Mouse (Mus musculus) erythroblast, embryonic 14.5 days (primary cell): Measurements from ENCODE around the gene Hoxd10.

Source experiments
- GATA1 ChIP-seq: IDR thresholded peaks from 2 replicates; pipeline ENCODE4 v1.6.1; 2012; ENCODE audit warnings: low read length, inconsistent platforms, mixed read lengths
- TAL1 ChIP-seq: IDR thresholded peaks from 3 replicates; pipeline ENCODE4 v1.6.1; 2012; ENCODE audit warnings: low read length, inconsistent platforms, mixed read lengths

DNA sequence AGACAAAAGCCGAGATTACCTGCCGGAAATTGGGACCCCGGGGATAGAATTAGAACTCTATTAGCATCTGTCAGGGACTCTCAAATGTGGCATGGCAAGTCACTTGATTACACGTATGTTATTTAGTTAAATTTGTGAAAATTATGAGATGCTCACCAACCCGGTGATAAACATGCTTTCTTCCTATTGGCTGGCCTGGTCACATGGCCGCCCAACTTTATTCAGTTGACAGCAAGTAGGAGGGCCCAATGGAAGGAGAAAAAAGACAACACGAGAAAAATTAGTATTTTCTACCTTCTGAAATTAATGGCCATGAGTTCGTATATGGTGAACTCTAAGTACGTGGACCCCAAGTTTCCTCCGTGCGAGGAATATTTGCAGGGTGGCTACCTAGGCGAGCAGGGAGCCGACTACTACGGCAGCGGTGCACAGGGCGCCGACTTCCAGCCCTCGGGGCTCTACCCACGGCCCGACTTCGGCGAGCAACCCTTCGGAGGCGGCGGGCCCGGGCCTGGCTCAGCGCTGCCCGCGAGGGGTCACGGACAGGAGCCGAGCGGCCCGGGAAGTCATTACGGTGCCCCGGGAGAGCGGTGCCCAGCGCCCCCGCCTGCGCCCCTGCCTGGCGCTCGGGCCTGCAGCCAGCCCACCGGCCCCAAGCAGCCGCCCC lies 35.4 kb downstream of the Hoxd10 start:
- TF ChIP-seq GATA1 (no peak), TAL1 (no peak)
